Mouse (Mus musculus) left cerebral cortex, adult 9 months (tissue): Measurements from ENCODE around the gene St3gal3.
A peak's percentile ranks its signal among the peaks of the same experiment; 100 is the strongest.

Source experiments
- DNase-seq, 2 experiments: peaks; one replicate each; pipeline ENCODE4 v3.0.0; 2022; ENCODE audit warnings: low spot score in 2 of 2

St3gal3 gene

DNA sequence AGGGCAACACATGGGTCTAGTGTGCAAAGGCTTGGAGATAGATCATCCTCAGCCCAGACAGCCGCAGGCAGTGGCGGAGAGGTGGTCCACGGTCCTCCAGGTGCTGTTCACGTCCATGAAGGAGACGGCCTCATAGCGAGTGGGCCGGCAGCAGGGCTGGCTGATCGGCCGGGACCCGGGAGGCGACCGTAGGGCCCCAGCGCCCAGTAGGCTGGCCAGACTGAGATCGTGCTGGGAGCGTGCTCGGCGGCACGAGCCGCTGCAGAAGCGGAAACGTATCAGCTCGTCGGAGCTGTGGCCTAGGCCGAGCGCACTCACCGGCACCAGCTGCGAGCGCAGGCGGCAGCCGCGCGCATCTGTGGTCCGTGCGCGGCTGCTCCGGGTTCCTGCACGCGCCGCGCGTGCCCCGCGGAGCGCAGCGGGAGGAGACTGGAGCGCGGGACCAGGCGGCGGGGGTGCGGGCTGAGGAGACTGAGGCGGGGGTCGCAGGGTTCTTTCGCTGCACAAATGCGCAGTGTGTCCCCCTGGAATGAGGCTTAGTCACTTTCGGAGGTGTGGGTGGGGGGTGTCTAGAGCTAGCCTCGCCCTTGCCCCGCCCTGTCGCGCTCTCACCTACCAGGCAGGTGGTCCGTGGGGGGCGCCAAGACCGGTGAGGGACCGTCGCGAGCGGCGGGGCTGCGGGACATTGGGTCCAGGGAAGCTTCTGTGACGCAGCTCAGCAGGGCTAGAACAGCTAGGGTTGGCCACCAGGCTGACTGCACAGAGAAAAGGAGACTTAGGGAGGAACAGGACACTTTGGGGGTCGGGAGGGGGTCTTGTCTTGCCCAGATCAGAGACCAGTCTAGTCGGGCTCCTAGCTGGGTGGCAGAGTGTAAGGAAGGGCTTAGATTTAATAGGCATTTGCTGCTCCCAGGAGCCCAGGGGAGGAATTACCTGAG is 207.9 kb downstream of the St3gal3 start:
- peak in 1 of 2 experiments; percentile 58 for DNase-seq

DNA sequence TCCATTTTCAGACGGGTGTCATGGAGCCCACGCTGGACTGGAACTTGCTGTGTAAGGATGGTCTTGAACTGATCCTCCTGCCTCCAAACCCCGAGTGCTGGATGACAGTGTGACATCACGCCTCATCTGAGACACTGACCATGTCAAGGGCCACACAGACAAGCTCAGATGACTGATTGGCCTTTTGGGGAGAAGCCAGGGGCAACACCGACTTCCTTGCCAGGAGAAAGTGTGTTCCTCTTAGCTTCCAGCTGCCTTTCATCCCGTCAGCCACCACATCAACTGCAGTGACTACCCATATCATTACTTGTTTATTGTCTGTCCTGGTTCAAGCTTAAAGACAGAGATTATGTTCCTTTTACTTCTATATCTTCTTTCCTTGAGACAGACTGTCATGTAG is 209.8 kb downstream of the St3gal3 start:
- no peak for DNase-seq

DNA sequence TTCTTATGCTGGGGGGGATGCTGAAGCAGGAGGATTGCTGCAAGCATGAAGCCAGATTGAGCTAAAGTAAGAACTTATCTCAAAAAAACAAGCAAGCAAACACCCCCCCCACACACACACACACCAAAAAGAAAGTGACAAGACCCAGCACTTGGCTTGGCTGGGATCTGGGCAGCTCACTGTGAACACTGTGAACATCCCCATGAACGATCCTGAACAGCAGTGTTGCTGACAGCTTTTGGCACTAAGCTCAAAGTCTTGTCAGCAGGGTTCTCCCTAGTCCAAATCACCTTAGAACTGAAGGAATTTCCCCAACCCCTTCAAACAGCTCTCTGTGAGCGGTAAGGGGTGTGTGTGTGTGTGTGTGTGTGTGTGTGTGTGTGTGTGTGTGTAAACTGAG is 211.3 kb downstream of the St3gal3 start:
- DNase-seq, result no peak

DNA sequence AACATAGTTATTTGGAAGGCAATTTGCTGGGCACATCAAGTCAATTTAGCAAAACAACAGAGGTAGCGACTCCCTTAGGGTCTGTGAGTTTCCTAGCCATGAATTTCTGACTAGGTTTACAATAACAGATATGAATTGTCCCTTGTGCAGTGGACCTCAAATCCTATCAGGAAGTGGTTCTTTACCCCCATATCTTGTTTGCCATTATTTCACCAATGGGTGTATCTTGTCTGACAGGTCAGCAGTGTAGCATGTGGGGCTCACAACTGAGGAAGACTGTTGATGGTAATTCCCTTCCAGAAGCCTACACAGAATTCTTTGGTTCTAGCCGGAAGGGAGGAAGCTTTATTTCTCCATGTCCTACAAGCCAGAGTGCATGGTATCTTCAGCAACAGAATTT is 213.4 kb downstream of the St3gal3 start:
- no peak for DNase-seq

DNA sequence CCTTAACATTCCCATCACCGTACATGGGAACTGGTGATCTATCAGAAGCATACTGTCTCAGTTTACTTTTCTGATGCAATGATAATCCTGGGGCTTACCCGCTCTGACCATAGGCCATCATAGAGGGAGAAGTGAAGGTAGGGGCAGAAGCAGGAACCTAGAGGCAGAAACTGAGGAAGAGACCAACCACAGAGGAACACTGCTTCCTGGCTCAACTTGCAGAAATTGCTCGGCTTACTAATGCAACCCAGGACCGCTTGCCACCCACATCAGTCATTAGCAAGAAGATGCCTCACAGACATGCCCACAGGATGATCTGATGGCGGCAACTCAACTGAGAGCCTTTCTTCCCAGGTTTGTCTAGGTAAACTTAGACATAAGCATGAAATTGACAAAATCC is 216.0 kb downstream of the St3gal3 start:
- no peak for DNase-seq

DNA sequence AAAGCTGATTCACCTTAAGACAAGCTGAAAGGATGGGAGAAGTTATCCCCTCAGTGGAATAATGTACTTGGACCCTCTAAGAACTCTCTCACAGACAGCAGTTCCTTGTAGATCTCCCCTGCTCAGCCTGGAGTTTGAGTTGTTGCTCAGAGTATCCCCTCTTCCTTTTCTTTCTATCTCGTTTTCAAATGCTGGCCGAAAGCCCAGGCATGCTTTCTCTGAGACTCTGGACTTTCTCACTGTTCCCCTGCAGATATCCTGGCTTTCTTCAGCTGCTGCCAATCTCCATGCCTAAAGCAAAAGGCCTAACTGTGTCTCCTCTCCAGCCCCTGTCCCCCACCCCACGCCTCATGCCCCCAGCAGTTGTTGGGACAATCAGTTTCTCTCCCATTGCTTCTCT is 216.5 kb downstream of the St3gal3 start:
- DNase-seq, result no peak

DNA sequence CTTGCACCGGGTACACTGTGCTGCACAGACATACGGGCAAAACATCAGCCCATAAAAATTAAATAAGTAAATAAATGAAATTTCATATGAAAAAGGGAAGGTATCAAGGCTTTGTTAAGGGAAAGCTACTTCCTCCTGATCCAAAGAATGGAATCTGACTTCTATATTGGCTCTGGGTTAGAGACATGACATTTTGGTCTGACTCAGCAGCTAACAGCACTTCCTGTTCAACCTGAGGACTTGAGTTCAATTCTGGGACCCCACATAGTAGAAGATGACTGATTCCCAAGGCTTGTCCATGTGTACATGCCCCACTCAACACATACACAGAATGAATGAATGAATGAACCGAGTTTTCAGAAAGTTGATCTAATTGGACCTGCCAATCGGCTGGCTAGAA is 216.9 kb downstream of the St3gal3 start:
- DNase-seq, result no peak

DNA sequence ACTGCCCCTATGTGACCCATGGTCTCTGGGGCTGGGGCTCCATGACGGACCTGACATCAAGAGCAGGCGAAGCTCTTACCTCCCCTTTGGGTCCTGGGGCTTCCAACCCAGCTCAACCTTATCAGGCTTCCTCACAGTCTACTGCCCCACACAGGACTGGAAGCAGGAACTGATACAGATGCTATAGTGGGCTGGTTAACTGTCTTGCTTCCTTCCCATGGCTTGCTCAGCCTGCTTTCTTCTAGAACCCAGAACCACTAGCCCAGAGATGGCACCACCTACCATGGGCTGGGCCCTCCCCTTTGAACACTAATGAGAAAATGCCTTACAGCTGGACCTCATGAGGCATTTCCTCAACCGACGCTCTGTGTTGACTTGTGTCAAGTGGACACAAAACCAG is 217.3 kb downstream of the St3gal3 start:
- DNase-seq, result no peak

DNA sequence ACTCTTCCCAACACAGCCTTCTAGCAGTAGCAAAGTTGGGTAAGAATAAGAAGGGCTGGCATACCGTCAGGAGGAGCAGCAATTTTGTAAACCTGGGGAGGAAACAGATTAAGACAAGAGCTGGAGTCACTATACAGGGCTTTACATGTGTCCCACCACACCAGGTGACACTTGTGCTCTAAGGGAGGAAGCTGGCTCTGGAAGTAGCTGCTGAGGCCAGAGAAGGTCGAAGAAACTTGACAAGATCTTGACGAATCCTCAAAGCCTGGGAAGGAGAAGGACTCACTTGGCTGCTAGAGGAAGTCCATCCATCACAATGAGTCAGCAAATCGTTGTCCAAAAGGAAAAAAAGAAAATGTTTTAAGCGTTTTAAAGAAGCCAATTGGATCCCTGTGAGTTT is 218.3 kb downstream of the St3gal3 start:
- DNase-seq, result no peak

DNA sequence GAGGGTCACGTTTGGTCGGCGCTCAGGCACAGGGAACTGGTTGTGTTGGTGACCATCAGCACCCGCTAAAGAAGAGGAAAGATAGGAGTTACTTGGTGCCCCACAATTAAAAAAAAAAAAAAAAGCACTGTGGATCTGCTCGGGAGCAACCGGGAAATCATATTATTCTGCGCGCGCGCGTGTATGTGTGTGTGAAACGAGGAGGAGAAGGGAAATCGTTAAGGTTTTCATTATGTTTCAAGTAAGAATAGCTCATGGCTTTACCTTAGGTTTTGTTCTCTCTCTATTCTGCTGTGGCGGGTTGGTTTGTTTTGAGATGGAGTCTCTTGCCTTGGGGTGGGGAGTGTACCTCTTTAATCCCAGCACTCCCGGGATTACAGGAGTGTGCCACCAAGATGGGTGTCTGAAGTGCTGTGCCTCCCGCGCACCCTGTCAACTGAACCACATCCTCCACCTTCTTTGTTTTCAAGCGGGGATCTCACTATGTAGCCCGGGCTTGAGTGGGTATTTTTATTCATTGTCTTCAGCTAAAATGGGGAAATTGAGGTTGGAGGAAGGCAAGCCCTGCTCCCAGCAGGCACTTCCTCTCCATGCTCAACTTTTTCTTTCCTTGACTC is 219.1 kb downstream of the St3gal3 start:
- DNase-seq, result no peak

DNA sequence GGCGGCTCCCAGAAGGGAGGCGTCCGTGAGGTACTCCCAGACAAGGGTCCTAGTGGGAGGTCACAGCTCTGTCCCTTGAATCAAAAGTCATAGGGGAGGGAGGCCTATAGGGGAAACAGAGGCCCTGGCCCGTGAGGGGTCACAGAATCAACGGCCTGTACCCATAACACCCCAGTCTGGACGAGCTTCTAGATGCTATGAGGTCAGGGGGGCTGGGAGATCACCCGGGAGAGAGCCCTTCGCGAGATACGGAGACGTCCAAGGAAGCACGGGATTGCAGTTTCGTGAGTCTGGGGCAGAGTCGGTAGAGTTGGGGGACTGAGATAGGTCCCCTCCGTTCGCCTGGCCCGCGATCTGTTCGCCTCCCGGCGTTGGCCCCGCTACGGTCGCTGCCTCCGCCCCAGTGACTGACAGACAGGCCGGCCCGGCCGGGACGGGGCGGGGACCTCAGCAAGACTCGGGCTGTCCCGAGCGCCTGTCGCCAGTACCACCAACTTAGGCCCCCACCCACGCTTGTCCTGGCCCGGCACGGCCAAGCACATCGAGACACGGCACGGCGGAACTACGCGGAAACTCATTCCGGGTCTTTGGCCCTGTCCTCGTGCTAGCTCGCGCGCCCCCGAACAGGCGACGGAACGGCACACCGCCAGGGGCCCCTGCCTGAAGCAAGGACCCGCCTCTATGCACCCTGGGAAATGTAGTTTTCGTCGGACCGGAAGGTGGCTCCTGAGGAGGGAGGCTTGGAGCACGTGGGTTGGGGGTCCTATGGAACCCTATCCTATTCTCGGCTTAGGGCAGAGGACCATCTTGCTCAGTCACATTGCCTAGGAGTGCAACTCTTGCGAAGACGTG is 219.9 kb downstream of the St3gal3 start, which contains the start of gene Ipo13:
Gene Ipo13 (minus strand): TSS at position 409 of the 852 bp plus-strand sequence.
- peak; percentile 78 to 91 for DNase-seq

DNA sequence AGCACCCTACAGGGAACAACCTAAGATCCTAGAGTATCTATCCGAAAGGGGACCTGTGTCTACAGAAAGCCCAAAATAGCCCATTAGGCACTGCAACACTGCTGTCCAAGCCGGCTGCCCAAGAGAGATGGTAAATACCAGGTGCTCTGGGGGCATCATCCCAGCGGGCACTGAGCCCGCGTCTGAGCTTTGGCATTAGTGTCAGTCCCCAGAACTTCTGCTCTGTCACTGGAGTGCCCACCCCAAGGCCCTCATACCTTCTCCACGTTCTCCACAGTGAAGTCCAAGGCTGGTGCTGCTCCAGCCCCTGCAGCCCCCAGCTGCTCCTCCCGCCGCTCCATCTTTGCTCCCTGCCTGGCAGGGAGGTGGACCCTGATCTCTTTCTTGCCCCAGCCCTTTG is 220.7 kb downstream of the St3gal3 start:
- DNase-seq, result no peak

DNA sequence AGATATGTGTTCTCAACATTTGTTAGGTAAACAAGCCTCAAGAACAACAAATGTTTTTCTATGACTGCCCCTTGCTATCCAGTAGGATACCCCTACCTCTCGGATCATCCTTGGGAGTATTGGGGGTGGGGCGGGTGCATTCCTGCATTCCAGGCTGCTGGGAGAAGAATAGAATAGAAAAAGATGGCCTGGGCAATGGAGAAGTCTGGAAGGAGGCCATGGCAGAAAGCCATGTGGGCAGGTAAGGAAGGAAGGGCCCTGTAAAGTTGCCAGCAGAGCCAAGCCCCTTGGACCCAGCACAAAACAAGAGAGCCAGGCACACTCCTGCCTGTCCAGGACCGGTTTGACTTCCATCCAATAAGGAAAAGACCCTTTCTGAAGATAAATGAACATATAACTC is 221.3 kb downstream of the St3gal3 start:
- DNase-seq, result no peak

DNA sequence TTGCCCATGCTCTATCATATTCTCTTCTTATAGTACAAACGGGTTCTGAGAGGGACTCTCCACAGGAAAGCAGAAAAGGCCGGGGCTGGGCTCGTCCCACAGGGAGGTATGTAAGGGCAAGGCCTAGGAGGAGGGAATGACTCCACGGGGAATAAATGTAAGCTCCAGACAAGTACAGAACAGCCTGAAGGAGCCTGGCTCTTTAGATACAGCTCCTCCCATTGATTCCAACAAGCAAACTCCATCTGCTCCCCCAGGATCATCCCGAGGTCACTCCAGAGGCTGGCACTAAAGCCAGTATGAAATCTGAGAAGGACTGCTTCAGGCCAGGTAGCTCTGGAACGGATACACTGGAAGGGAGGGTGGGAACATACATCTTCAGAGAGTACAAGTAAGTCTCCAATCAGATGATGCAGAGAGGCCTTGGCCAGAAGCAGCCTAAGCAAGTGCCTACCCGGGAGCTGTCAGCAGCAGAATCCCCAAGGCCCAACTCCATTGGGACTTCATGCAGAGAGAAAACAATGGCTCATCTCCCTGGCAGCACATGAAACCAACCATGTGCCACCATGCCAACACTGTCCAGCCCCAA is 221.9 kb downstream of the St3gal3 start:
- DNase-seq, result no peak

DNA sequence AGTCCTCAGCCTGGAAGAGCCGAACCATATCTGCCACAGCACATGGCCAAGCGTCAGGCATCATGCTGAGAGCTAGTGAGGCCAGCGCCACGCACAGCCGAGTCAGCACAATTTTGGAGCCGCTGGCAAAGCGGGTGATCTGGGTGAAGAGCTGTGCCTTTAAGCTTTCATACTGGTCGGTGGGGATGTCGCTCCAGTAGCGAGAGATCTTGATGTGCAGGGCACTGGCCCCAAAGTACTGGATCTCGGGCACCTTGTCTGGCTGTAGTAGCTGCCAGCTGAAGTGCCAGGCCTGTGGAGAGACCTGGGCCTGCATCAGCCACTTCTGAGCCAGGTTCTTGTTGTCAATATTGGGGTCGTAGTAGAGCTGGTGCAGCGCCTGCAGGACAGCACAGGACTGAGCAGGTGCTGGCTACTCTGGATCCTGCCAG is 222.6 kb downstream of the St3gal3 start:
- no peak for DNase-seq

DNA sequence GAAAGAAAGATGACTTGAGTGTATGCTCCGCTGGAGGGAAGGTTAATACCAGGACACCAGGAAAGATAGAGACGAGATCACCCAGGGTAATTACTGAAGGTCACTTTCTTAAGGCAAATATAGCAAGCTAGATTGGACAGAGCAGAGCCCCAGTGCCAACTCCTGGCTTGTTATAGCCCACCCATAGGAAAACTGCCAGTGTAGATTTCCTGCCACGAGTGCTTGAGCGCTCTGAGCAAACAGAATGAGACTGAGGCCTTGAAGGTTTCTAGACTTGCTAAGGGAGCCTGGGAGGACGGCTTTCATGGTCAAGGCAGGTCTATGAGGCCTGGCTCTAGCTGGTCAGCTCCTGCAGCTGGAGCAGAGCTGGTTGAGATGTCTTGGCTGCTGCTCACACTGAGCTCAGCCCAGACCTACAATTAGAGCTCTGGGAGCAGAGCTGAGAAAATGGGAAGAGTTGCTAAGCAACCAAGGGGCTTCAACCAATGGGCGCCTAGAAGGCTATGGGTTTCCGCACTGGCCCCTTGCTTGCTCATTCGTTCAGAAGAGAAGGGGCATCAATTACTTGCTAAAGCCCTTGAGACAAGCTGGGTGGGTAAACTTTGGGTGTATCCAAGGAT is 225.8 kb downstream of the St3gal3 start:
- peak in 1 of 2 experiments; percentile 58 for DNase-seq

DNA sequence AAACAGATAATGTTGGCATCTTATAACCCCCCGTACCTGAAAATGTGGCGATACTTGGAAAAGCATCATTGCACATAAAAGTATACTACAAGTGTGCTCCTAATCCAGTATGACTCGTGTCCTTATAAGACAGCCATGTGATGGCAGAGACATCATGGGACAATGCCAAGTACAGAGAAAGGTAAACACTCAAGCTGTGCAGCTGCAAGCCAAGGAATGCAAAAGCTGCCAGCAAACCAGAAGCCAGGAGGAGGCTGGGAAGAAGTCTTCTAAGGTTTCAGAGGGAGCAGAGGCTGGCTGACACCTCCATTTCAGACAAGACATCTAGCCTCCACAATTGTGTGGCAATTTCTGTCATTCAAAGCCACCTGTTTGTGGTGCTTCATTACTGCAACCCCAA is 228.5 kb downstream of the St3gal3 start:
- no peak for DNase-seq

DNA sequence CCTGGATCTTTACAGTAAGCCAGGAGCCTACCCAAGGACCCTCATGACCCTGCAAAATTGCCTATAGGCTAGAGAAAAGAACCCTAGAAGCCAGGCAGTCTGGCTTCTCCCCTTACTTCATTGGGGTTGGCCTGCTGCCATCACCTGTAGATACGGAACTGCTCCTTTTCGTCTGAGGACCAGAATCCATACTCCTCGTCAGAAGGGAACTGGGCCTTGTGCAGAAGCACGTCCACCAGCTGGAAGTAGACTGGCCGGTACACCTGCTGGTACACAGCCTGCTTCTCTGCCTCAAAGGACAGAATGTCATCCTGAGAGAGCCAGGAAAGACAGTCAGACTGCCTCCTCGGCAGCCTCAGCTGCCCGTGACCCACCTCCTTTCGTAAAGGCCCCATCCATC is 230.0 kb downstream of the St3gal3 start:
- DNase-seq, result no peak

DNA sequence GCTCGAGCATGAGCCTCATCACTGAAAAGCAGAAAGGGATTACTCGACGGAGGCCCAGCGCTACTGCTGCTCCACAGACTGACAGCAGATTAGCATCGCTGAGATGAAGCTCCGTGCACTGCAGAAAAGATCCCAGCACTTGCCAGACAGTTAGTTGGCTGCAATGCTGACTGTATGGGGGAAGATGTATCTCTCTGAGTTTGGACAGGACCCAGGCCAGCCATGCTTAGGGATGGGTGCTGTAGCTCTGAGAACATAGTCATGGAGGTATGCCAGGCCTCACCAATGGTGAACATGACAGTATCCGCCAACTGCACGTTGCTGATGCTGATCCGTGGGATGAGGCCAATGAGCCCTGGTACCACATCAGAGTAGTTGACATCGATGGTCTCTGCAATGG is 230.6 kb downstream of the St3gal3 start:
- peak in 1 of 2 experiments; percentile 56 for DNase-seq

DNA sequence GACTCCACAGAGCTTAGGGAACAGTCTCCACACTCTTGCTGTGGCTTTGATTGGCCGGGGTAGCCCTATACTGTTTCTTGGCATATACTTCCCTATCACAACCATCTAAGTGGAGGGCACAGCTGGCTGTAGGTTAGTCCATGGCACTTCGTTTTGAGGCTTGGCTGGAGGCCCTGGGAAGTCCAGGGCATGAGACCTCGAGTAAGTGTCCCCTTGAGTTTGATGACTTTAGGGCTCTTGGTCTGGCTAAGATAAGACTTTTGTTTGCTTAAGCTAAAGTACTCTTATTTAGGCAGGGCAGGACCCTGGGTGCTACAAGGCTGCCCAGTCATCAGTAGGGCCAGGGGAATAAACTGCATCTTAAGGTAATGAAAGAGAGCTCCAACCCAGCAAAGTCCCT is 236.6 kb downstream of the St3gal3 start:
- no peak for DNase-seq

DNA sequence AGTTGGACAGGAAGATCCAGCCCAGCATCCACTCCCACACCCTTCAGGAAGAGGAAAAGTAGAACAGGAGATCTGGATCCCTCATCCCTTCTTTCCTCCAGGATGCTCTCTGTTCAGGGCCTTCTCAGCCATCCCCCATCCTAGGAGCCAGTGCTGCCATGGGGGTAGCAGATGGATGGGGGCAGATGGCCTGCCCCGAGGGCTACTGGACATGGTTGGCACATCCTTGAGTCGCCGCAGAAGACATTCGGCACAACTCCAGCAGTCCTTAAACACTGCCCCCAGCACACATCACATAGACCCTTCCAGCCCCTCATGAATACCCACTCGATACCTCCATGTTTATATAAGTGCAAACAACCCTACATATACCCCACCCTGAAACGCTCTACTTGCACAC is 238.7 kb downstream of the St3gal3 start:
- DNase-seq, result no peak
